Mouse (Mus musculus): ENCODE results near the gene Rgs7. TPM values are rescaled to one million over a fixed set of nuclear protein-coding genes. Genes with fewer than 3 reads are reported as not detected.

Gene Rgs7
- polyA plus RNA-seq, 1 experiment from 2014 or later = 0.96 TPM

- no peak overlapping the region for H3K4me2 ChIP-seq (replicated peaks; ENCODE audit: low read depth)
- no peak overlapping the region for H3K9ac ChIP-seq (ENCODE audit: low read length)
- DNase-seq (ENCODE audit: low spot score) (no peak), ATAC-seq (ENCODE audit: low FRiP score, low TSS enrichment) (peak; percentile 47)
- no peak overlapping the region for H3K4me3 ChIP-seq (ENCODE audit: low read depth, low read length)
- no peaks in the 10 kb centered on the region for H3K36me3 ChIP-seq (ENCODE audit: control insufficient read depth, insufficient read depth, low read length)
- H3K9me3 ChIP-seq (ENCODE audit: control insufficient read depth, low read length) = no peaks in the 10 kb centered on the region
- 40% methylated on average over 2 of the region's 2 CpGs for WGBS
- no peaks in the 10 kb centered on the region for H3K4me1 ChIP-seq (replicated peaks; ENCODE audit: control insufficient read depth, insufficient read depth)
- H3K27me3 ChIP-seq (ENCODE audit: control insufficient read depth, insufficient read depth, low read length) = no peaks in the 10 kb centered on the region
- TF ChIP-seq EP300 (optimal IDR thresholded peaks at IDR 0.05) (no peak), CTCF (IDR thresholded peaks at IDR 0.05; ENCODE audit: low read depth) (no peak)
- no peak overlapping the region for H3K27ac ChIP-seq (replicated peaks)
These were observed 252.2 kb downstream of the Rgs7 start for GRCm38 (mm10) chr1:175240137-175240536.

GRCm38 (mm10) chr1:175221593-175222500 lies 270.5 kb downstream of the Rgs7 start:
- Histone ChIP-seq H3K27me3 (ENCODE audit: control insufficient read depth, insufficient read depth, low read length) (no peaks in the 10 kb centered on the region), H3K4me3 (ENCODE audit: low read depth, low read length) (no peak overlapping the region), H3K4me2 (replicated peaks; ENCODE audit: low read depth) (no peak overlapping the region), H3K36me3 (ENCODE audit: control insufficient read depth, insufficient read depth, low read length) (no peaks in the 10 kb centered on the region), H3K27ac (replicated peaks) (no peak overlapping the region), H3K9ac (ENCODE audit: low read length) (no peak overlapping the region), H3K9me3 (ENCODE audit: control insufficient read depth, low read length) (no peaks in the 10 kb centered on the region), H3K4me1 (replicated peaks; ENCODE audit: control insufficient read depth, insufficient read depth) (no peaks in the 10 kb centered on the region)
- 83% methylated on average over 3 of the region's 3 CpGs for WGBS
- ATAC-seq (ENCODE audit: low FRiP score, low TSS enrichment) (no peak), DNase-seq (ENCODE audit: low spot score) (no peak)
- no peak for TF ChIP-seq EP300 (optimal IDR thresholded peaks at IDR 0.05)
- TF ChIP-seq CTCF (IDR thresholded peaks at IDR 0.05; ENCODE audit: low read depth) = no peak

DNA sequence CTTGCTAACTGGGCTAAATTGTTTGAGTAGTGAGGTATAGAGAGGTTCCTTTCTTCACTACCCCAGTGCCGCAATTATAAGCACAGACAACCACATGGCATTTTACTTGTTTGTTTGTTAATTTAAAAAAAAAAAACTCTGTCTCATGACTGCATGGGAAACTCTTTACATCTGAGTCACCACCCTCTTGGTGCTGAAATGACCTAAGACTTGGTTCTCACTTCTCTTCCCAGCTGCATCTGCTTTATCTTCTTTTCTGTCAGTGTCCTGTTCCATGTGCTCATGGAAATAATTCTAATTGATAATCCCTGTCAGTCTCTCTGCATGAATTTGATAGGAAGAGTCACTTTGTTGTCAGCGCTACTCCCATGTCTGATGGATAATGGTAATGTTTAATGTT lies 272.7 kb downstream of the Rgs7 start:
- Histone ChIP-seq H3K27ac (replicated peaks) (no peak overlapping the region), H3K4me3 (ENCODE audit: low read depth, low read length) (no peak overlapping the region), H3K27me3 (ENCODE audit: control insufficient read depth, insufficient read depth, low read length) (no peaks in the 10 kb centered on the region), H3K36me3 (ENCODE audit: control insufficient read depth, insufficient read depth, low read length) (no peaks in the 10 kb centered on the region), H3K4me2 (replicated peaks; ENCODE audit: low read depth) (no peak overlapping the region), H3K9ac (ENCODE audit: low read length) (no peak overlapping the region), H3K9me3 (ENCODE audit: control insufficient read depth, low read length) (no peaks in the 10 kb centered on the region), H3K4me1 (replicated peaks; ENCODE audit: control insufficient read depth, insufficient read depth) (no peaks in the 10 kb centered on the region)
- 70% methylated on average over 2 of the region's 2 CpGs for WGBS
- DNase-seq (ENCODE audit: low spot score) (no peak), ATAC-seq (ENCODE audit: low FRiP score, low TSS enrichment) (no peak)
- TF ChIP-seq CTCF (IDR thresholded peaks at IDR 0.05; ENCODE audit: low read depth) (no peak), EP300 (optimal IDR thresholded peaks at IDR 0.05) (no peak)

DNA sequence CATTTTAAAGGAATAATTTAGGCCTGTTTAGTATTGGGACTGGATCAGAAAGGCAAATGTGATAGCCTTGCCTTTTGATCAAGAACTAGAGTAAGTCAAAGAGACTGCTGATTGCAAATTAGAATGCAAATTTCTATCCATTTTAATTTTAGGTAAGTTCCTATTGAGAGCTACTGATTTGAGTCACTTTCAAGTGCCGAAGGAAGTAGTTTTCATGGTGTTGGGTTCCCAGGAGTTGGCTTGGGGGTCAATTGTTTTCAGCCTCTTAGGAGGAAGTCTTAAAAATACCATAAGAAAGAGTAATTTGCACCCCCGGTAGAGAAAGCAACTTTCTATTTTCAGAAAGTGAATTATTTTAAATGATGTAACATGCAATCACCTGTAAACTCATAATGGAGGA lies 285.3 kb downstream of the Rgs7 start:
- Histone ChIP-seq H3K27ac (replicated peaks) (no peak overlapping the region), H3K9me3 (ENCODE audit: control insufficient read depth, low read length) (no peaks in the 10 kb centered on the region), H3K4me3 (ENCODE audit: low read depth, low read length) (no peak overlapping the region), H3K36me3 (ENCODE audit: control insufficient read depth, insufficient read depth, low read length) (no peaks in the 10 kb centered on the region), H3K27me3 (ENCODE audit: control insufficient read depth, insufficient read depth, low read length) (no peaks in the 10 kb centered on the region), H3K4me2 (replicated peaks; ENCODE audit: low read depth) (no peak overlapping the region), H3K4me1 (replicated peaks; ENCODE audit: control insufficient read depth, insufficient read depth) (no peaks in the 10 kb centered on the region), H3K9ac (ENCODE audit: low read length) (no peak overlapping the region)
- WGBS = 84% methylated on average over 2 of the region's 2 CpGs
- DNase-seq (ENCODE audit: low spot score) (no peak), ATAC-seq (ENCODE audit: low FRiP score, low TSS enrichment) (no peak)
- TF ChIP-seq CTCF (IDR thresholded peaks at IDR 0.05; ENCODE audit: low read depth) (no peak), EP300 (optimal IDR thresholded peaks at IDR 0.05) (no peak)

DNA sequence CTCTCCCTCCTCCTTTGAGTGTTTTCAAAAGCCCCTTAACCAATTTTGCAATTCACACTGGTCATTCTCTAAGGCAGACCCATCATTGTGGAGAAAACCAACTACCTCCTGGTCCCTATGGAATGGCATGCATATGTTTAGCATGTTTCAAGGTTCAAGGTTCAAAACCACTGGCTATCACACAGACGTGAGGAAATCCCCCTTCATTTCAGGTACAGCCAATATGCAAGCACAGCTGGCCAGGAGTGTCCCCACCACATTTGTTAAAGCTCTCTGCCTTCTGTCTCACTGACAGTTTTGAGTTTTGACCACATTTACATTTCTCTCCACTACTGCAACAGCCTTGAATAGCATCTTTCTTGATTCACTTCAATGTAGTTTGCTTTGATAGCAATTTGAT lies 286.7 kb downstream of the Rgs7 start:
- H3K27ac ChIP-seq (replicated peaks) = no peak overlapping the region
- ATAC-seq (ENCODE audit: low FRiP score, low TSS enrichment) (no peak), DNase-seq (ENCODE audit: low spot score) (no peak)
- H3K4me3 ChIP-seq (ENCODE audit: low read depth, low read length) = no peak overlapping the region
- 46% methylated on average over 1 of the region's 1 CpGs for WGBS
- no peaks in the 10 kb centered on the region for H3K27me3 ChIP-seq (ENCODE audit: control insufficient read depth, insufficient read depth, low read length)
- no peak overlapping the region for H3K4me2 ChIP-seq (replicated peaks; ENCODE audit: low read depth)
- no peak overlapping the region for H3K9ac ChIP-seq (ENCODE audit: low read length)
- no peak for TF ChIP-seq EP300 (optimal IDR thresholded peaks at IDR 0.05)
- H3K4me1 ChIP-seq (replicated peaks; ENCODE audit: control insufficient read depth, insufficient read depth) = no peaks in the 10 kb centered on the region
- H3K9me3 ChIP-seq (ENCODE audit: control insufficient read depth, low read length) = no peaks in the 10 kb centered on the region
- no peaks in the 10 kb centered on the region for H3K36me3 ChIP-seq (ENCODE audit: control insufficient read depth, insufficient read depth, low read length)

DNA sequence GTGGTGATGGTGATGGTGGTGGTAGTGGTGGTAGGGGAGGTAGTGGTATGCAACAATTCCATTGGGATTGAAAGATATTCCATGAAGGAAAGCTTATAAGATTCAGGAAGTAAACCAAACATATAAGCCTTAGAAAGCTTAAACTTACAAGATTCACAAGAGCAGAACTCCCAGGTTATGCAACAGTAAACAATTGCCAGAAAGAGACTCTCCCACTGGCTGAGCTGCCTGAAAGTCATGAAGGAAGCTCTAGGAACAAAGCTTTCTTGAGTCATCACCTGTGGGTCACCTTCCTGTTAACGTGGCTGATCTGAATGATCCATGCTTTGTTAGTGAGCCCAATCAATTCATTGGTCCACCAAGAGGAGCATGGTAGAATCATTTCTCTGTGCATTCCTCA lies 288.8 kb downstream of the Rgs7 start:
- no peaks in the 10 kb centered on the region for H3K4me1 ChIP-seq (replicated peaks; ENCODE audit: control insufficient read depth, insufficient read depth)

More for the DNA sequence above, 288.8 kb downstream of the Rgs7 start:
- no peak for ATAC-seq (ENCODE audit: low FRiP score, low TSS enrichment)
- H3K4me3 ChIP-seq (ENCODE audit: low read depth, low read length) = no peak overlapping the region
- TF ChIP-seq EP300 (optimal IDR thresholded peaks at IDR 0.05) = no peak
- TF ChIP-seq CTCF (IDR thresholded peaks at IDR 0.05; ENCODE audit: low read depth) = no peak
- 50% methylated on average over 1 of the region's 1 CpGs for WGBS
- H3K36me3 ChIP-seq (ENCODE audit: control insufficient read depth, insufficient read depth, low read length) = no peaks in the 10 kb centered on the region
- no peak overlapping the region for H3K27ac ChIP-seq (replicated peaks)
- no peaks in the 10 kb centered on the region for H3K9me3 ChIP-seq (ENCODE audit: control insufficient read depth, low read length)
- H3K9ac ChIP-seq (ENCODE audit: low read length) = no peak overlapping the region
- no peak overlapping the region for H3K4me2 ChIP-seq (replicated peaks; ENCODE audit: low read depth)
- no peak for DNase-seq (ENCODE audit: low spot score)
- H3K27me3 ChIP-seq (ENCODE audit: control insufficient read depth, insufficient read depth, low read length) = no peaks in the 10 kb centered on the region

Measured in stomach, postnatal 0 days (tissue).